Mouse (Mus musculus) heart, adult 18-20 months (tissue): ENCODE data around the gene Sgsm2. TPM values are rescaled to one million over a fixed set of nuclear protein-coding genes. Genes with fewer than 3 reads are reported as not detected.

Source experiments
- DNase-seq, 2 experiments: peaks; one replicate each; pipeline ENCODE4 v3.0.0; 2021 to 2022; ENCODE audit warnings: mixed read lengths in 1 of 2
- long read RNA-seq, 2 experiments: library from polyadenylated mRNA; stranded (forward); transcript quantifications; one replicate each; pipeline ENCODE4 v2.0.0; 2021
- total RNA-seq, 2 experiments: library from RNA; stranded (reverse); gene quantifications; 2 replicates each; pipeline ENCODE4 v1.2.3; 2021

Sgsm2 gene
- 1 to 10 TPM; 5.3 to 5.7 TPM for total RNA-seq
- long read RNA-seq, experiment 1, full-length matches to known transcripts: 1 of 41 reads
- long read RNA-seq, experiment 1, partial matches to known transcripts: 0 of 41 reads
- long read RNA-seq, experiment 1, other reads (novel, unspliced or antisense): 40 of 41 reads
- long read RNA-seq, experiment 2, partial matches to known transcripts: 1 of 24 reads
- long read RNA-seq, experiment 2, other reads (novel, unspliced or antisense): 23 of 24 reads

GRCm38 (mm10) chr11:74896901-74897677 lies at the start of gene Sgsm2:
Sgsm2 (minus strand) TSS chr11:74897060.
- DNase-seq: peak; percentile 72 to 76

- DNase-seq: peak; percentile 22 to 57
Measured at GRCm38 (mm10) chr11:74946348-74946747, 49.5 kb upstream of the Sgsm2 start.

GRCm38 (mm10) chr11:74930391-74930790 lies 33.5 kb upstream of the Sgsm2 start:
- no peak for DNase-seq

DNA sequence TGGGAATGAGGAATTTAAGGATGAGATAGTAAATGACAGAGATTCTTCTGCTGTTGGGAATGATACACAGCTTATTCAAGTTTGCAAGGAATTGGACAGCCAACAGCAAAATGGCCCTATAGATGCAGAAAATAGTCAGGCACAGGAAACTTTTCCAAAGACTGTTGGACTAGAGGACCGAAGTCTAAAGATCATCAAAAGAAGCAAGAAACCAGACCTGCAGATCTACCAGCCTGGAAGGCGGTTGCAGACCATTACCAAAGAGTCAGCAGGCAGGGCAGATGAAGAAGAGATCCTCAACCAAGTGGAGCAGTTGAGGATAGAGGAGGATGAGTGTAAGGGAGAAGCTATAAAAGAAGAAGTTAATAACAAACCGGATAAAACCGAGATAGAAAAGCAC lies 32.3 kb upstream of the Sgsm2 start:
- DNase-seq: no peak

DNA sequence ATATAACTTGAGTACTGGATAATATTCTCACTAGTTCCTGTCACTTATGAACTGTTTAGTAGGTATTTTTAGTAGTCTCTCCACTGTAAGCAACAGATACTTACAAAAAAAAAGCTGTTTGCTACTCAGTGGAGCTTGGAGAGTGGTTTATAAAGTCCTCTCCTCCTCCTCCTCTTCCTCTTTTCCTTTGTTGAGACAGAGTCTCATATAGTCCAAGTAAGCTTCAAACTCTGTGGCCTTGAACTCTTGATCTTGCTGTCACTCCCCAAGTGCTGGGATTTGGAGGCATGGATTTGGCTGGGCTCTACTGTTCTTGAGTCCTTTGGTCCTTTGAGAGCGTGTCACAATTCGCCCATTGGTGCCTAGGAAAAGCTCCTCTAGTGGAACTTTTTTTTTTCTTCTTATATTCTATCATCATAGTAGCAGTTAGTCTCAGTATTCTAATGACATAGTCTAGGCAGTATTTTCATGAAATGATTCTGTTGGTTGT lies 30.4 kb upstream of the Sgsm2 start:
- no peak for DNase-seq

GRCm38 (mm10) chr11:74926388-74927005 lies 29.6 kb upstream of the Sgsm2 start:
- DNase-seq: peak; percentile 71 to 76

DNA sequence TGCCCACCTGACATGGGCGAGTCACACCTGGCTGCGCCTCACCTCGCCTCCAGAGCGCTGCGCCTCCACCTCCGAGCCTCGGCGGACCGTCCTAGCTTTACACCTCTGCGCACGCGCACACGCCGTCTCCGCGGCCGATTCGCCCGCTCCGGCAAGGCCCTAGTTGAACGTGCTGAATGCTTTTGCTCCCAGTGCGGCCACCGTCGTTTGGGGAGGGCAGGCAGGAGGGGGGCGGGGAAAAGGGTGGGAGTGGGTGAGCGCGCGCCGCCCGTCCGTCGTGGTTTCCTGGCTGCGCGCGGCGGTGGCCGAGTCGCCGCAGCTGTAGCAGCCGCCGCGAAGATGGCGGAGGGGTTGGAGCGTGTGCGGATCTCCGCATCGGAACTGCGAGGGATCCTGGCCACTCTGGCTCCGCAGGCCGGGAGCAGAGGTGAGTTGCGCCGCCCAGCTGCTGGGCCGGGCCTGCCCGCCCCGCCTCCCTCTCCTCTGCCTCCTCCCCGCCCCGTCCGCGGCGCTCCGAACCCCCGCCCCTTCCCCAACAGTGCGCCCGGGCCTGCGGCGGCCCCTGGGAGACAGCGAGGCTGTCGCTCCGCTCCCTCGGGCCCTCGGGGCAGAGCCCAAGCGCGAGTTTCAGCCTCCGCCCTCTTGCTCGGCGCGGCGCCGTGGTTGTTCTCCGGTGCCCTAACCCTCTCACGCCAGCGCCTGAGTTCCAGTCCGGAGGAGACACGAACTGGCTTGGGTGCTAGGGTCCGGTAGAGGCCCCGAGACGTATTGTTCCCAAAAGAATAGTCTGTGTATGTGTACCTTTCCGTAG lies 28.9 kb upstream of the Sgsm2 start, which contains the start of the genes Smg6 and Srr:
Smg6 (plus strand) TSS at position 247 of the 811 bp plus-strand sequence.
Srr (minus strand) TSS at position 372 of the 811 bp plus-strand sequence.
- DNase-seq: peak; percentile 95

DNA sequence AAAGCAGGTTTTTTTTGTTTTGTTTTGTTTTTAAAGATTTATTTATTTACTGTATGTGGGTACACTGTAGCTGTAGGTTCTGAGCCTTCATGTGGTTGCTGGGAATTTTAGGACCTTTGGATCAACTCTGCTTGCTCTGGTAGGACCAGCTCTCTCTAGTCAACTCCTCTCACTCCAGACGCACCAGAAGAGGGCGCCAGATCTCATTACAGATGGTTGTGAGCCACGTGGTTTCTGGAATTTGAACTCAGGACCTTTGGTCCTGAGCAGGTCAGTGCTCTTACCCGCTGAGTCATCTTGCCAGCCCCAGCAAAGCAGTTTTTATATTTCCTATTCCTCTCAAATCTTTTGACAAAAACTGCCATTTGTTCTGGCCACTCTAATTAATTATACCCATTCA lies 27.3 kb upstream of the Sgsm2 start:
- peak; percentile 14 to 36 for DNase-seq

DNA sequence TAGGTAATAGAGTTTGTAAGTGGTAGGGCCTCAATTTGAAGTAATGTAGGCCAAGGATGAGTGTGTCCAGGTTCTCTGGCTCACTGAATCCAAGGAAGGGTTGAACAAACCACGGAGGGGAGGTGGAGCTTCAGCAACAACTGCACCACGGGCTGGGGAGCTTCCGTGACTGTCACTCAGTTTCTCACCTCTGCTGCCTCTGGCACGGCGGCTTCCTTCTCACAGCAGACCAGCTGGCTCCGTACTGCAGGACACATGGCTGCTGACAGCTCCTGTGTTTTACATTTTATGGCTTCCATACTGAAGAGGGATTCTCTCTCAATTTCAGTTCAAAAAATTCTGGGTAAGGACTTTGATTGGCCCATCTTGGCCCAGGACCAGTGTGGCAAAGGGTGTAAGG lies 22.4 kb upstream of the Sgsm2 start:
- no peak for DNase-seq

DNA sequence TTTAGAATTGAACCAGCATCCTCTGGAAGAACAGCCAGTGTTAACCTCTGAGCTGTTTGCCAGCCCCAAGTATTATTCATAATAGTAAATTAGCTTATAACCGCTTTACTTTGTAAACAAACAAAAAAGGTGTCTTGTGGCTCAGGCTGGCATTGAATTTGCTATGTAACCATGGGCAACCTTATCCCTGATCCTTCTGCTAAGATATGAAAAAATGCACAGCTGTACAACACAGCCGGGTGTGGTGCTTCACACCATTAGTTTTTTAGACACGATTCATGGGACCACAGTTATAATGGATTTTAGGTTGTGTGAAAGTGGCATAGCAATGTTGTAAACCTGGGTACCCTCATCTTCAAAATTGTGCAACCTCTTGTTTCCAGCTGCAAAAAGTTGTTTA lies 15.6 kb upstream of the Sgsm2 start:
- DNase-seq: no peak

DNA sequence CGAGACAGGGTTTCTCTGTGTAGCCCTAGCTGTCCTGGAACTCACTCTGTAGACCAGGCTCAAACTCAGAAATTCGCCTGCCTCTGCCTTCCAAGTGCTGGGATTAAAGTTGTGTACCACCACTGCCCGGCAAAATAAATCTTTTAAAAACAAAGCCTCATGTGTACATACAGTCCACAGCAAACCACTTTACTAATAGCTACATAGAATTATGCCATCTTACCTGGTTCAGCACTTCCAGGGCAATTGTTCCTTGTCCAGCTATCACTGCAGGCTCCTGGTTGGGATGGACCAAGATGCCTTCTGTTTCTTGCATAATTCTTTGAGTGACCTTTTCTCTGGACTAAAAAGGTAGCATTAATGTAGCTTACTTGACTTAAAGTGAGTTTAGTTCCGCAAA lies 13.1 kb upstream of the Sgsm2 start:
- DNase-seq: no peak

GRCm38 (mm10) chr11:74908618-74909399 lies 11.9 kb upstream of the Sgsm2 start:
- no peak for DNase-seq

- DNase-seq: no peak
Measured at GRCm38 (mm10) chr11:74907850-74908249, 11.0 kb upstream of the Sgsm2 start.

DNA sequence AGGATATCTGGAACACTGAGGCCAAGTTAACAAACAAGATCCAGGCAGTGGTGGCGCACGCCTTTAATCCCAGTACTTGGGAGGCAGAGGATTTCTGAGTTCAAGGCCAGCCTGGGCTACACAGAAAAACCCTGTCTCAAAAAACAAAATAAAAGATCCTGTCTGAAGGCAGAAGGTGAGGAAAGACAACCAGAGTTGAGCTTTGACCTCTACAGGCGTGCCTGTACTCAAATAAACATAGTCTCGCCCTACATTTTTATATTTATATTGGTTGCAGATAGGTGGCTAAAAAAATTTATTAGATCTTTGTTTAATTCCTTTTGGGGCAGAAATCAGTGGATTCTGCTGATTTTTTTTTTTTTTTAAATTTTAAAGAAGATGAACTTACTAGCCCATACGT lies 5.6 kb upstream of the Sgsm2 start:
- DNase-seq: no peak

- DNase-seq: no peak
Measured at GRCm38 (mm10) chr11:74901555-74901954, 4.7 kb upstream of the Sgsm2 start.

GRCm38 (mm10) chr11:74898517-74898827 lies 1.6 kb upstream of the Sgsm2 start:
- no peak for DNase-seq

- DNase-seq: peak; percentile 89 to 93
Measured at GRCm38 (mm10) chr11:74897678-74898516, 1.0 kb upstream of the Sgsm2 start, which contains the start of gene Tsr1. Tsr1 (plus strand) TSS chr11:74898071.

- DNase-seq: peak; percentile 67 to 76
Measured at GRCm38 (mm10) chr11:74895980-74896900, 620 bp downstream of the Sgsm2 start.

GRCm38 (mm10) chr11:74894619-74895018 lies 2.2 kb downstream of the Sgsm2 start:
- peak; percentile 26 to 33 for DNase-seq
